Mouse (Mus musculus): ENCODE measurements around the gene Sorcs2. TPM values are rescaled to one million over a fixed set of nuclear protein-coding genes. Genes with fewer than 3 reads are reported as not detected.

Sorcs2 gene
- polyA plus RNA-seq, 1 experiment = 19.3 TPM

DNA sequence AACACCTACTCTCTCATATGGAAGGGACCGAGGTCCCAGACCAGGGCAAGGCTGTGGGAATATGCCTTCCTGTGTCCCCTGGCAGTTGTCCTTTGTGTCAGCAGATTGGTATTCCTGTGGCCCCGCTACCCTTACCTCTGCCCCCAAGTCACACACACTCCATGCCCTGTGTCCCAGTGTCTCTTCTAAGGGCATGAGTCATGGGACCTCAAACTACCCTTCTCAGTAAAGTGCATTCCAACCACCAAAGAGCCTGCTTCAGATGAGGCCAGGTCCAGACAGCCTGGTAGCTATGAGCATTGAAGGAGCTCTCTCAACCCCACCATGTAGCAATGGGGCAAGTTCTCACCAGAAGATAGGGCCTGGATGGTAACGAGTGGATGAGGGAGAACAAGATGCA lies 219.2 kb downstream of the Sorcs2 start:
- DNase-seq = no peak
- TF ChIP-seq CTCF (IDR thresholded peaks at IDR 0.05; ENCODE audit: insufficient read depth, low read length) = no peak
- no peak for TF ChIP-seq POLR2A (IDR thresholded peaks at IDR 0.05; ENCODE audit: borderline replicate concordance, extremely low read depth, low read depth, low read length)
- H3K4me3 ChIP-seq (replicated peaks; ENCODE audit: extremely low read depth, low read depth, low read length) = no peak overlapping the region
- 0 out of 2 replicates have a peak, but pooled peaks cover 3% of the 10 kb centered on the region for H3K4me1 ChIP-seq (ENCODE audit: control insufficient read depth, insufficient read depth, low read length)
- 77% methylated on average over 3 of the region's 3 CpGs for WGBS

- Histone ChIP-seq H3K4me3 (replicated peaks; ENCODE audit: extremely low read depth, low read depth, low read length) (no peak overlapping the region), H3K4me1 (ENCODE audit: control insufficient read depth, insufficient read depth, low read length) (0 out of 2 replicates have a peak, but pooled peaks cover 3% of the 10 kb centered on the region)
- WGBS = 38% methylated on average over 7 of the region's 7 CpGs
- no peak for TF ChIP-seq POLR2A (IDR thresholded peaks at IDR 0.05; ENCODE audit: borderline replicate concordance, extremely low read depth, low read depth, low read length)
- TF ChIP-seq CTCF (IDR thresholded peaks at IDR 0.05; ENCODE audit: insufficient read depth, low read length) = no peak
- peak; percentile 4 for DNase-seq
Measured at GRCm38 (mm10) chr5:36178215-36178614, 219.7 kb downstream of the Sorcs2 start.

GRCm38 (mm10) chr5:36176873-36177272 lies 221.1 kb downstream of the Sorcs2 start:
- 86% methylated on average over 4 of the region's 4 CpGs for WGBS
- TF ChIP-seq POLR2A (IDR thresholded peaks at IDR 0.05; ENCODE audit: borderline replicate concordance, extremely low read depth, low read depth, low read length) (no peak), CTCF (IDR thresholded peaks at IDR 0.05; ENCODE audit: insufficient read depth, low read length) (no peak)
- no peak for DNase-seq
- Histone ChIP-seq H3K4me1 (ENCODE audit: control insufficient read depth, insufficient read depth, low read length) (0 out of 2 replicates have a peak, but pooled peaks cover 3% of the 10 kb centered on the region), H3K4me3 (replicated peaks; ENCODE audit: extremely low read depth, low read depth, low read length) (no peak overlapping the region)

- Histone ChIP-seq H3K4me1 (ENCODE audit: control insufficient read depth, insufficient read depth, low read length) (0 out of 2 replicates have a peak, but pooled peaks cover 3% of the 10 kb centered on the region), H3K4me3 (replicated peaks; ENCODE audit: extremely low read depth, low read depth, low read length) (no peak overlapping the region)
- no peak for TF ChIP-seq CTCF (IDR thresholded peaks at IDR 0.05; ENCODE audit: insufficient read depth, low read length)
- no peak for TF ChIP-seq POLR2A (IDR thresholded peaks at IDR 0.05; ENCODE audit: borderline replicate concordance, extremely low read depth, low read depth, low read length)
- no peak for DNase-seq
- WGBS = 63% methylated on average over 11 of the region's 11 CpGs
Measured at GRCm38 (mm10) chr5:36176409-36176808, 221.5 kb downstream of the Sorcs2 start.

- Histone ChIP-seq H3K4me1 (ENCODE audit: control insufficient read depth, insufficient read depth, low read length) (0 out of 2 replicates have a peak, but pooled peaks cover 3% of the 10 kb centered on the region), H3K4me3 (replicated peaks; ENCODE audit: extremely low read depth, low read depth, low read length) (no peak overlapping the region)
- WGBS = 80% methylated on average over 9 of the region's 9 CpGs
- no peak for DNase-seq
- no peak for TF ChIP-seq CTCF (IDR thresholded peaks at IDR 0.05; ENCODE audit: insufficient read depth, low read length)
- no peak for TF ChIP-seq POLR2A (IDR thresholded peaks at IDR 0.05; ENCODE audit: borderline replicate concordance, extremely low read depth, low read depth, low read length)
Measured at GRCm38 (mm10) chr5:36174569-36175115, 223.3 kb downstream of the Sorcs2 start.

GRCm38 (mm10) chr5:36168963-36169650 lies 228.8 kb downstream of the Sorcs2 start:
- Histone ChIP-seq H3K4me1 (ENCODE audit: control insufficient read depth, insufficient read depth, low read length) (no peaks in the 10 kb centered on the region), H3K4me3 (replicated peaks; ENCODE audit: extremely low read depth, low read depth, low read length) (no peak overlapping the region)
- 66% methylated on average over 14 of the region's 14 CpGs for WGBS
- DNase-seq = no peak
- no peak for TF ChIP-seq POLR2A (IDR thresholded peaks at IDR 0.05; ENCODE audit: borderline replicate concordance, extremely low read depth, low read depth, low read length)

- no peak for DNase-seq
- TF ChIP-seq POLR2A (IDR thresholded peaks at IDR 0.05; ENCODE audit: borderline replicate concordance, extremely low read depth, low read depth, low read length) (no peak), CTCF (IDR thresholded peaks at IDR 0.05; ENCODE audit: insufficient read depth, low read length) (no peak)
- H3K4me3 ChIP-seq (replicated peaks; ENCODE audit: extremely low read depth, low read depth, low read length) = no peak overlapping the region
- H3K4me1 ChIP-seq (ENCODE audit: control insufficient read depth, insufficient read depth, low read length) = no peaks in the 10 kb centered on the region
- WGBS = 72% methylated on average over 6 of the region's 6 CpGs
Measured at GRCm38 (mm10) chr5:36166346-36167013, 231.5 kb downstream of the Sorcs2 start.

- Histone ChIP-seq H3K4me3 (replicated peaks; ENCODE audit: extremely low read depth, low read depth, low read length) (no peak overlapping the region), H3K4me1 (ENCODE audit: control insufficient read depth, insufficient read depth, low read length) (no peaks in the 10 kb centered on the region)
- WGBS = 83% methylated on average over 21 of the region's 21 CpGs
- TF ChIP-seq POLR2A (IDR thresholded peaks at IDR 0.05; ENCODE audit: borderline replicate concordance, extremely low read depth, low read depth, low read length) (no peak), CTCF (IDR thresholded peaks at IDR 0.05; ENCODE audit: insufficient read depth, low read length) (no peak)
- DNase-seq = no peak
Measured at GRCm38 (mm10) chr5:36165424-36166302, 232.3 kb downstream of the Sorcs2 start.

- no peaks in the 10 kb centered on the region for H3K4me1 ChIP-seq (ENCODE audit: control insufficient read depth, insufficient read depth, low read length)
- no peak for TF ChIP-seq CTCF (IDR thresholded peaks at IDR 0.05; ENCODE audit: insufficient read depth, low read length)
- WGBS = 62% methylated on average over 8 of the region's 8 CpGs
- no peak overlapping the region for H3K4me3 ChIP-seq (replicated peaks; ENCODE audit: extremely low read depth, low read depth, low read length)
- no peak for DNase-seq
Measured at GRCm38 (mm10) chr5:36154879-36155485, 243.0 kb downstream of the Sorcs2 start.

Measured in lung, adult 2 months (tissue).